Mouse (Mus musculus) brain, adult 2 months (tissue): Measurements from ENCODE around the gene Grm2.

Source experiments
- DNase-seq: peaks from one replicate; pipeline ENCODE4 v3.0.0; 2011; ENCODE audit warnings: low read depth, low spot score

Gene Grm2

GRCm38 (mm10) chr9:106655884-106656720 is at the start of gene Grm2:
Gene Grm2 (minus strand): TSS chr9:106656082.
- DNase-seq = peak; percentile 45

DNA sequence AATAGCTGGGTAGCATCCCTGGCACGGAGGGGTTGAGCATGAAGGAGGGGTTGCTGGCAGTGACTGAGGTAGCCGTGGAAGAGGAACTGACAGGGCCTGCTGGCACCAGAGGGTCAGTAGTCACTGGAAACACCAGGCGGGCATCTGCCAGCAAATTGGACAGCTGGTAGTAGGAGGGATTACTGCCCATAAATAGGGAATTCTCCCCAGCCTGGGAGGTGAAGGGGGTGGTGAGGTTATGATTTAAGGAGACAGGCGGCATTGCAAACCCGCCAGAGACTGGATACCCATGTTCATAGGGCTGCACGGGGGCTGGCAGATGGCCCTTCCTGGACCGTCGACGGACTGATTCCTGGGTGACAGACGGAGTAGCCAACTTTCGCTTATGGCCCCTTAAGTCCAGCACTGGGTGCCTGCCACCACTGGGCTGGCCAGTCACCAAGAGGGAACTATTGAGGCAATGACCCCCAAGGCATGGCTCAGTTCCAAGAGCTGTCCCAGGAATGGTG is 37.1 kb upstream of the Grm2 start:
- DNase-seq = no peak

DNA sequence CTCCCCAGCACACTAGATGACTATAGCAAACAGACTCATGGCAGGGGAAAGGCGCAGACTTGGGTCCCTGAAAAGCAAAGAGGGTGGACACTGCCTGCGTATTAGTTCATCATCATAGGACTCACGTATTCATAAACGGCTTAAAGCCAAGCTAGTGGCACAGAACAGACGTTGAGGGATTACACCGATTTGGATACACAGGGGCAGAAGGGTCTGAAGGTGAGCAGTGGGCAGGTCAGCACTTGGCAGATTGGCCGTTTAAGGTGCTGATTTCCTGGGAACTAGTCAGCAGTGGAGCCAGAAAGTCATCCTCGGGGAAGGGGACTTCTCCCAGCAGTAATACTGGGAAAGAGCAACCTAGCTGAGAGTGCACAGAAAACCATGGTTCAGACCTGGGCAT is 33.0 kb upstream of the Grm2 start:
- no peak for DNase-seq

GRCm38 (mm10) chr9:106686983-106687650 is 31.2 kb upstream of the Grm2 start:
- peak; percentile 87 for DNase-seq

- peak; percentile 95 for DNase-seq
Observed at GRCm38 (mm10) chr9:106685249-106686101, 29.6 kb upstream of the Grm2 start, which contains the start of gene Tex264. Gene Tex264 (minus strand): TSS chr9:106685927.

DNA sequence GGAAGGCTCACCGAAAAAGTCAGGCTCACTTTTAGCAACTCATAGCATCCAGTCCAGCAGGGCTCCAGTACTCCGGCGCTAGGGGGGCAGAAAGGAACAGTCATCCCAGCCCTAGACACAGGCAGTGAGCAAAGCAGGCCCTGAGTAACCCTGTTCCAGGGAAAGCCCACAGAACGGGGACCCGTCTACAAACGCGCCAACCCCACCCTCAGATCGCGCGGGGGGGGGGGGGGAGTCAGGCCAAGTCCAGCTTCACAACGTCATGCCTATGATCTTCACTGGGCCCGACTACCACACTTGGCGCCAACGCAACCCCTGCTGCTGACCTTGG is 29.0 kb upstream of the Grm2 start:
- DNase-seq = no peak

DNA sequence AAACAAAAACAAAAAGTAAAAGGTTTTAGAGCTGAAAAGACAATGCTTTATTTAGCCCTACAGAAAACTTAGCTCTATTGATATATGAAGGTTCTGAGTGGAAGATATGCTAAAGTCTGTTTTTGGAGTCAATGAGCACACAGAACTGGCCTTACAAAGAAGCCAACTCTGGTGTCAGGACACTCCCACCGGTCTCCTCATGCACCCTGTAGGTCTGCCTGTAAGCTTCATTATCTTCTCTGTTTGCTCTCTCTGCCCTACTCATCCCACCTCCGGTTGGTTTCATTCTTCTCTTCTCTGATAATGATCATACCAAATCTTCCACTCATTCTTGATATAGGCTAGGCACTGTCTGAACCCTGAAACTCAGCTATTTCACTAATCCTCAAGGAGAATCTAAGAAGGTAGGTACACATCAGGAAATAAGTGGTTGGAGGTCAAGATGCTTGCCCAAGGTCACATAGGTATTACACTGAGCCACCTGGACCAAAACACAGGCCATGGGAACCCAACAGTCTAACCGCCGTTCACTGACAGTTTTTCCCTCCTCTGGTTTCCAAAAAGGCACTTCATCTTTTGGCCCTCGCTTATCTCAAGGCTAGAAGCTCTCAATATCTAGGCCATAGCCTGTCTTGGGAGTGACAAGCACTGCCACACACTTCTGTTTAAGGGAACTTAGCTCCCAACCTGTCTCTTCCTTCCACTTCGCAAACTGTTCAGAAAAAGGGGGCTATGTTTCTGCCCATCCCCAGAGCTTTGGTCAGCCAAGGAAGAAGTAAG is 28.4 kb upstream of the Grm2 start:
- DNase-seq = no peak

- DNase-seq = peak; percentile 78
Observed at GRCm38 (mm10) chr9:106681026-106681425, 25.1 kb upstream of the Grm2 start.

- peak; percentile 75 for DNase-seq
Observed at GRCm38 (mm10) chr9:106678242-106678641, 22.4 kb upstream of the Grm2 start.

- no peak for DNase-seq
Observed at GRCm38 (mm10) chr9:106677702-106678101, 21.8 kb upstream of the Grm2 start.

GRCm38 (mm10) chr9:106676571-106676970 is 20.7 kb upstream of the Grm2 start:
- no peak for DNase-seq

DNA sequence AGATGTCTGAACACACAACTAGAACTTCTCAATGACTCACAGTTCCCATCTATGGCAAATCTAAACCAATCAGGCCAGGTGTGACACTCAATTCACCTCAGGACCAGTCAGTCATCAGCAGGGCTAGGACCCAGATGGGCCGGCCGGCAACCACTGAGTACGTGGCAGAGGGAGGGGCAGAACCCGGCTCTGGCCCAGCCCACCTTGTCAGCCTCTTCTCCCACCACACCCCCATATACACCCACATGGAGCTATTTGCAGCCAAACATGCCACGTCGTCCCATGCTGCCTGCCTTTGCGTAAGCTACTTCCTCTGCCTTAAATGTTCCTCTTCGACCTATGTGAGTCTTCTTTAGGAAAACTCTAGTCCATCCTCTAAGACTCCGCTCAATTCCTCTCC is 20.1 kb upstream of the Grm2 start:
- peak; percentile 74 for DNase-seq

DNA sequence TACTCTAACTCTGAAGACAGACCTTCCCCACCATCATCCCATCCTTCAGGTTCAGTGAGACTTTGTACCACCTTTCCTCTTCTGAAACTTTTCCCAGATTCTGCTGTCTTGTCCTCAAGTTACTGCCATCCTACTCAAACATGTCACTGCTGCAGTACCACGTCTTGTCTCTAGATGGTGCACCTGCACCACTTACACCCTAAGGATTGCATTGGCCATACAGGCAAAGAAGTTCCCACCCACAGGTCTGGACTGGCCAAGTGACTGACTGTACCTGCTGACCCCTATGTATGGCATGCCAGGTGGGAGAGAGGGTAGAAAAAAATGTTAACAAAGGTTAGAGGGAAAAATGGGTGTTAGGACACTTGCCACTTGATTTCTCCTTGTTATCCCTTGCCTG is 19.6 kb upstream of the Grm2 start:
- peak; percentile 92 for DNase-seq

DNA sequence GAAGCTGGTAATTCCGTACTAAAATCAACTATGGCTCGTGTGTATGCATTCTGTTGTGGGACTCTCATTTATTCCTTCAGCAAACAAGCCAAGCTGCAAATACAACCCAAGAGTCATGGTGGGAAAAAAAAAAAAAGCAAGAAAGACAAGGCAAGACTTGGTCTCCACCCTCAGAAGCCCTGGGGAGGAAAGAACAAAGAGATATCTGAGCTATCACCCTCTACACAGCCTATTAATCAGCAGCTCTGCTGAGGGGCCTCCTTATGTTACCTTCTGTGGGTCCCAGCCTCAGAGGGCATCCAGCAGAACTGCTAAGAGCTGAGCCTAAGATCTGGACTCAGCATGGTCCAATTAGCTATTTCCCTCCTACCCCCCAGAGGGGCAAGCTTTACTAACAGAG is 18.0 kb upstream of the Grm2 start:
- DNase-seq = no peak

DNA sequence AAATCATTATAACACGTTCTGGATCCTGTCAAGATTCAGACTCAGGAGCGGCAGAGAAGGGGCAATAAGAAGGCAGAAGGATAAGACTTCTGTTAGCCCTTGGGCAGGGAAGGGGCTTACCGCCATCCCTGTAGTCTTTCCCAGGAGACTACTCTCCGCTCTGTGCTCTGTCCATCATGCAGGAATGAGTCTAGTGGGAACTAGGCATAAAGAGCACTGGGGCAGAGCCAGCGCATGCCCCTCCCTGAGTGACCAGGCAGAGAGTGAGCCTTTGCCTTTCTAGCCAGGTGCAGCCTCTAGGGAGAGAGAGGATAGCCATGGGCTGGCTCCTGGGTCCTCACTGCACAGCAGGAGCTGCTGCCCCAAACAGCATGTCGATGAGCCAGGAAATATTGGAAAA is 9.0 kb upstream of the Grm2 start:
- DNase-seq = no peak

- peak; percentile 96 for DNase-seq
Observed at GRCm38 (mm10) chr9:106664433-106664832, 8.6 kb upstream of the Grm2 start.

DNA sequence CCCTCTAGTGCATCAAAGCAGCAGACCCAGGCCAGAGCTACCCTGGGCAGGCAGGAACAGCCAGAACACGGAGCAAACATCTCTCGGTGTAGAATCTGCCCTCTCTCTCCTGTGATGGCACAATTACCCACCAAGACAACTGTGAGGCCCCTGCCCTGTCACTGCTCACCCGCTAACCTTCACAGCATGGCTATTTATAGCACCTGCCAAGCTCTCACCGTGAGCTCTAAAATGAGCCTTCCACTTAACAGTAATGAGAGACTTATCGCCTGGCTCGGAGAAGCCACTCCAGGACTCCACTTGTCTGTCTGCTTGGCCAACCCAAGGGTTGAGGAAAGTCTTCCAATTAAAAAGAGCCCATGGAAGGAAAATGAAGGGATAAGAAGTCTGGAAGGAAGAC is 7.3 kb upstream of the Grm2 start:
- DNase-seq = no peak

DNA sequence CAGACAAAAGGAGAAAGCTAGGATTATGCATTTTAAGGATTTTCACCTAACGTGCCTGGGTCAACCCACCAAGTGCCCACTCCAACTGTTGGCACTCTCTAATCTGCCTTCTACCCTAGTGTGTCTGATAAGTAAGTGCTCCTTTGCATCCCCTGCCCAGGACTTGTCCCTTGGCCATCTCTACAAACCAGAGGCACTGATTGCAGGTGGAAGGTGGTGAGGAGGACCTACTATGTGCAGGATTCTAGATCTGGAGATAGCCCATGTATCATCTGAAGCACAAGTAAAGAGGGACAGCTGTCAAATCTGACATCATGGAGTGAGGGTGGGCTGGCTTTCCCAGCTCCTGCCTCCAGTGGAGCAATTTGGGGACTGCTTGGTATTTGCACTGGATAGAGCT is 4.1 kb upstream of the Grm2 start:
- DNase-seq = no peak

DNA sequence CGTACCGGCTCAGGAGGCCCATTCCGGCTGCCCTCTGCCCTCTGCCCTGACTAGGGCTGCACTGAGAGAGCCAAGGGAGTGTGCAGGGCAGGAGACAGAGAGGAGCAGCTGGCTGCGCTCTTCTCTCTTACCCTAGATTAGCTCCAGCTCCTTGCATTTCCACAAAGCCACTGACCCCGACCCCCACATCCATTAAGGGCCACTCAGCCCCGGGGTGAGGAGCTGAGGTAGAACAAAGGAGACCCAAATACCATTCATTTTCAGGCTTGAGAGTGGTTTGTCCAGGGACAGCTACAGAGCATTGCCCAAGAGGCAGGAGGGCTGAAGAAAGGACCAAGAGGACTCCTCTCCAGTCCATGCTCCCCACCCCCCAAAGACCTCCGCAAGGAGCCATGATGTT is 3.6 kb upstream of the Grm2 start:
- no peak for DNase-seq

GRCm38 (mm10) chr9:106657592-106657991 is 1.7 kb upstream of the Grm2 start:
- peak; percentile 54 for DNase-seq

DNA sequence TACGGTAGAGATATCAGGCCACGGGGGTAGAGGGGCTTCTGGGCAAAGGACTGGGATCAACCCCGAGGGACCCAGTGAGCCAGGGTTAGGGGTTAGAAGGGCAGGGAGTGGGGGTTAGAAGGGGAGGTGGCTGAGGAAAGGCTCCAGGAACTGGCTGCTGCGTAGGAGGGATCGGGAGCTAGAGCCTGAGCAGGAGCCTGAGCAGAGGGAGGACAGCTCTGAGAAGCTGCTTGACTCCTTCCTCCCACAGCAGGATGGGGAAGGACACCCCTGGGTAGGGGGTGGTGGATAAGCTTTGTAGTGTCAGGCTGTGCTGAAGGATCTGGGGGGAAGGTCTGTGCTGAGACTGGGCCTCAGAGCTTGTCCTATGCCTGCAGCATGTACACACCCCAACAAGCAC is 938 bp upstream of the Grm2 start:
- DNase-seq = peak; percentile 77
